ENCODE assay signal across 9 mouse cellular contexts in the genomic region with DNA sequence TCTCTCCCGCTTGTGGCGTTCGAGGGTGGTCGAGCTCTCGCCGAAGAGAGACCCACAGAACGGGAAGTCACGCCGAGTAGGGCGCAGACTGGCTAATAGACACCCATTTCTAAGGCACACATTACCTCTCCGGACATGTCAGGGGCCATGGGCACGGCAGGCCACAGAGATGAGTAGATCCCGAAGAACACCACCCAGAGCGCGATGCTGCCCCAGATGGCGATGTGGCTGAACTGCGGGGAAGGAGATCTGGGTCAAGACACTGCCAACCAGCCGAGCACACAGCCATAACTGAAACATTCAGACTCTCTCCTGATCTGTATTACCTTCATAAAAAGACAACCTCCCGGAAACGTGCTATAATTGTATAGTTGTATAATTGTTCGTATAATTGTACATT. TPM values are rescaled to one million over a fixed set of nuclear protein-coding genes. Genes with fewer than 3 reads are reported as not detected.
DNase-seq lines count a peak whose midpoint lies in the region; ATAC-seq and TF ChIP-seq lines count a peak whose summit lies in the region.
"Had no signal": no experiment of that assay in that cellular context is flagged by ENCODE, and none has a peak within 500 bp of the region (broad histone marks: within the 10 kb centered on the region; RNA-seq: fewer than 3 reads in every experiment).

No protein-coding gene starts in this region.

- H3K9me3 ChIP-seq in liver, postnatal 0 days (ENCODE audit: low read length): no peaks in the 10 kb centered on the region
- no peaks in the 10 kb centered on the region for H3K9me3 ChIP-seq in intestine, embryonic 15.5 days

- 86% methylated on average over 21 of the region's 21 CpGs for WGBS in liver, postnatal 0 days (ENCODE audit: insufficient replicate concordance)
- 81% methylated on average over 21 of the region's 21 CpGs for WGBS in intestine, embryonic 15.5 days

- no peak overlapping the region for H3K4me3 ChIP-seq in left cerebral cortex, adult 2 months
- H3K4me3 ChIP-seq in liver, postnatal 0 days (ENCODE audit: low read depth, low read length): no peak overlapping the region
- no peak overlapping the region for H3K4me3 ChIP-seq in intestine, embryonic 15.5 days (replicated peaks)

- H3K9ac ChIP-seq in liver, postnatal 0 days (replicated peaks): no peak overlapping the region
- no peak overlapping the region for H3K9ac ChIP-seq in intestine, embryonic 15.5 days

- H3K27ac ChIP-seq in left cerebral cortex, adult 2 months: no peak overlapping the region
- H3K27ac ChIP-seq in liver, postnatal 0 days (ENCODE audit: low read depth): no peak overlapping the region
- H3K27ac ChIP-seq in intestine, embryonic 15.5 days: no peak overlapping the region

- no peak for TF ChIP-seq EP300 in liver, postnatal 0 days (IDR thresholded peaks at IDR 0.05; ENCODE audit: low read depth)

- no peak for ATAC-seq in liver, postnatal 0 days
- ATAC-seq in intestine, embryonic 15.5 days: no peak

- intact Hi-C loops in left cerebral cortex, adult 2 months (cut with DNase I): no loop called here

- DNase-seq in adrenal gland, postnatal 14 days: peak; percentile 37
- no peak for DNase-seq in adrenal gland, adult 18-20 months (ENCODE audit: low spot score in 2 of 2)
- DNase-seq in left cerebral cortex, adult 2 months (ENCODE audit: extremely low spot score in 1 of 2, low spot score in 2 of 2): peak in 1 of 2 experiments; percentile 36
- no peak for DNase-seq in left cerebral cortex, adult 8-10 months (ENCODE audit: low spot score in 2 of 2)
- DNase-seq in brain, adult 2 months (ENCODE audit: low read depth, low spot score): peak; percentile 35
- peak; percentile 19 for DNase-seq in liver, postnatal 0 days
- DNase-seq in spleen, adult 12 weeks (ENCODE audit: low spot score): no peak

- peak; percentile 42 for TF ChIP-seq CTCF in left cerebral cortex, adult 2 months (IDR thresholded peaks at IDR 0.05)
- TF ChIP-seq CTCF in liver, postnatal 0 days (IDR thresholded peaks at IDR 0.05; ENCODE audit: low read depth): peak; percentile 46

- H3K4me1 ChIP-seq in liver, postnatal 0 days (ENCODE audit: insufficient read depth): no peaks in the 10 kb centered on the region
- no peaks in the 10 kb centered on the region for H3K4me1 ChIP-seq in intestine, embryonic 15.5 days (replicated peaks)

- H3K4me2 ChIP-seq in liver, postnatal 0 days (ENCODE audit: low read depth, low read length): no peak overlapping the region
- H3K4me2 ChIP-seq in intestine, embryonic 15.5 days (replicated peaks): no peak overlapping the region

- H3K36me3 ChIP-seq in liver, postnatal 0 days (replicated peaks; ENCODE audit: insufficient read depth, low read length): peaks cover 19% of the 10 kb centered on the region
- no peaks in the 10 kb centered on the region for H3K36me3 ChIP-seq in intestine, embryonic 15.5 days

- H3K27me3 ChIP-seq in liver, postnatal 0 days (ENCODE audit: insufficient read depth, low read length): no peaks in the 10 kb centered on the region
- H3K27me3 ChIP-seq in intestine, embryonic 15.5 days (replicated peaks): no peaks in the 10 kb centered on the region

RNA-seq across cellular contexts. Expression of gene Shisa3, which starts 39.9 kb away (rescaled TPM):
- total RNA-seq in adrenal gland, postnatal 14 days (2021): 0.59 and 4.6 TPM in 2 replicates
- under 1 TPM; 0.36 to 0.74 TPM for total RNA-seq in adrenal gland, adult 18-20 months (2021)
- 1 to 10 TPM in 1 of 2 experiments, under 1 TPM in 1; 0.87 to 1.1 TPM for total RNA-seq in left cerebral cortex, adult 2 months (2021)
- total RNA-seq in left cerebral cortex, adult 8-10 months (2022): under 1 TPM; 0.78 to 0.95 (median 0.85) TPM
- 0.31 and 0.32 TPM in 2 replicates for polyA plus RNA-seq in liver, postnatal 0 days (2015; fragmentation: Nextera tagmentation; extraction: Ambion mirVana)
- 15.0 and 15.2 TPM in 2 replicates for polyA plus RNA-seq in intestine, embryonic 15.5 days (2015; fragmentation: Nextera tagmentation; extraction: Ambion mirVana)
- polyA plus RNA-seq: C2C12 had no signal

Comparison
In these comparisons a context has a peak if more than half of its experiments do, and no peak if none do; other contexts are left out.
1. DNase-seq: peak in adrenal gland, postnatal 14 days (single experiment), brain, adult 2 months (single experiment) and liver, postnatal 0 days (single experiment); none in adrenal gland, adult 18-20 months (0 of 2), left cerebral cortex, adult 8-10 months (0 of 2) and spleen, adult 12 weeks (single experiment).